Mouse (Mus musculus): ENCODE results near the gene Stpg1.

- TF ChIP-seq CTCF (IDR thresholded peaks at IDR 0.05; ENCODE audit: low read depth) = no peak
- TF ChIP-seq EP300 (IDR thresholded peaks at IDR 0.05; ENCODE audit: low read depth) = no peak
Measured at GRCm38 (mm10) chr4:135499831-135500230, 5.2 kb downstream of the Stpg1 start.

Data from heart, postnatal 0 days (tissue).